Mouse (Mus musculus): ENCODE measurements at regions not wholly inside any gene's neighbourhood (a gene's known extent, or its start where the extent isn't known, plus 50 kb on each side); places are given as distances from the start of the nearest gene placed in this dataset.
A peak's percentile ranks its signal among the peaks of the same experiment; 100 is the strongest.

DNA sequence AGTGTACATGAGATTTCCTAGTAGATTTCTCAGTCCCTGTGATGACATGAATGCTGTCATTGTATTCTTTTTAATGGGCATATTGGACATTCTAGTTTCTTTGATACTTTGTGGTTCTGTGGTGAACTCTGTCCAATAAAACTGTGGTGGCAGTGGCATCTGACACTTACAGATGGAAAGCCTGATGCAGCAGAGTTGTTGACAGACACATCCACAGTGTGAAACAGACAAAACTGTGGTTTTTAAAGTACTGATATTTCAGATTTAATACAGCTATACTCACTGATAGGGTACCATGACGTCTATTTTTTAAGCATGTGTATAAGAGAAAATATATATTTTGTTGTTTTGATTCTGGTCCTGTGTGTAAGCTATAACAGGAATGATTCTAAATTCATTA lies 818.0 kb downstream of the Trim52 start:
- no peaks in the 10 kb centered on the region for H3K27me3 ChIP-seq (ENCODE audit: insufficient read depth, poor library complexity, severe bottlenecking)
- 83% methylated on average over 1 of the region's 1 CpGs for WGBS

DNA sequence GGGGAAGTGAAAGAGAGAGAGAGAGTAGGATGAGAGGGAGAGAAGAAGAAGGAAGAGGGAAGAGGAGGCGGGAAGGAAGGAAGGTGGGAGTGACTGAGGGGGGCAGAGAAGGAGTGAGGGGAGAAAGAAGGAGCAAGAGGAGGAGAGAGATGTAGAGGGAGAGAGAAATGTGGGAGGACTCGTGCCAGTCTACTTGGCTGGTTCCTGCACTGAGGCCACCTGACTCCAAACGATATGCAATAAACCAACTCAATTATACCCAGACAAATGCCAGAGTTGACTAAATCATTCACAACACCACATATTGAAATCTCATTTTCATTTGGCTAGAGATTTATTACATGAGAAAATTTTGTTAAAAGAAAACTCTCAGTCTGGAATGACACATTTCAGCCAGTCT lies 818.4 kb downstream of the Trim52 start:
- H3K27me3 ChIP-seq (ENCODE audit: insufficient read depth, poor library complexity, severe bottlenecking): no peaks in the 10 kb centered on the region
- no peaks in the 10 kb centered on the region for H3K9me3 ChIP-seq
- no peaks in the 10 kb centered on the region for H3K36me3 ChIP-seq
- H3K4me3 ChIP-seq: no peak overlapping the region
- no peak for DNase-seq (ENCODE audit: low spot score)
- H3K4me1 ChIP-seq (replicated peaks): no peaks in the 10 kb centered on the region
- 88% methylated on average over 3 of the region's 3 CpGs for WGBS
- H3K27ac ChIP-seq: no peak overlapping the region

More for the DNA sequence above, 818.0 kb downstream of the Trim52 start:
- DNase-seq (ENCODE audit: low spot score): no peak
- no peaks in the 10 kb centered on the region for H3K4me1 ChIP-seq (replicated peaks)
- H3K4me3 ChIP-seq: no peak overlapping the region
- no peaks in the 10 kb centered on the region for H3K36me3 ChIP-seq
- no peaks in the 10 kb centered on the region for H3K9me3 ChIP-seq
- H3K27ac ChIP-seq: no peak overlapping the region

DNA sequence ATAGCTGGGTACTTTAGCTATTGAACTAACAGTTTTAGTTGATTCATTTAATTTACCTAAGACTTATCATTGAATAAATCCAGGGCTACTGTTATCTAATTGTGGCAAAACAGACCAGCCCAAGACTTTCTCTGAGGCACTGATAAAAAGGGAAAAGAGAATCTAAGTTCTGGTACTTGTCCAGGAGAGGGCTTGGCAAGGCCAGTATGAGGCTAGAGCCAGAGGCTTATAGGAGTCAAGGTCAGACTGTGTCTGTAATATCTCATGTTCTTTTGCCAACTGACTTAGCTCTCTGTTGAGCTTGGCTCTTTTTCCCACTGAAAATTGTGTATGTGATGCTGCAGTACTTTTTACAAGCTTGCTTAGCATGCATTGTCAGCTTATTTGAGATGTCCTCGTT lies 839.3 kb downstream of the Trim52 start:
- no peak for DNase-seq (ENCODE audit: low spot score)
- no peaks in the 10 kb centered on the region for H3K27me3 ChIP-seq (ENCODE audit: insufficient read depth, poor library complexity, severe bottlenecking)
- H3K36me3 ChIP-seq: no peaks in the 10 kb centered on the region
- 0 out of 2 replicates have a peak, but pooled peaks cover 3% of the 10 kb centered on the region for H3K4me1 ChIP-seq (replicated peaks)
- H3K9me3 ChIP-seq: no peaks in the 10 kb centered on the region
- no peak overlapping the region for H3K27ac ChIP-seq
- WGBS: 88% methylated on average over 1 of the region's 1 CpGs
- H3K4me3 ChIP-seq: no peak overlapping the region

DNA sequence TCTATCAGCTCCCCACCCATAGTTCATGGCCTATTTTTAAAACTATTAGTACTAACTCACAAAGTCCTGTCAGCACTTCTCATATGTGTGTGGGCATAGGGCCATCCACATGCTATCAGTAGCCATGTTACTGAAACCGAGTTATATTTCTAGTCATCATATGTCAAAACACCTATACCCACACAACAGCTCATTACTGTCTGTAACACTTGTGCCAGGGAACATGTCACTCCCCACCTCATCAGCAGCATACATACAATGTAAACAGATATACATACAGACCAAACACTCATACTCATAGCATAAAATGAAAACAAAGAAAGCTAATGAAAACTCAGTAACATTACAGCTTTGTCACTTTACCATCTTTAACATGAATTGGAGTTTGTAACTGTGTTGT lies 872.0 kb downstream of the Trim52 start:
- 91% methylated on average over 1 of the region's 1 CpGs for WGBS
- Histone ChIP-seq H3K4me1 (replicated peaks) (peaks cover 8% of the 10 kb centered on the region; the same call in 1 of the 2 replicates), H3K9me3 (no peaks in the 10 kb centered on the region), H3K27ac (no peak overlapping the region), H3K36me3 (no peaks in the 10 kb centered on the region), H3K4me3 (no peak overlapping the region), H3K27me3 (ENCODE audit: insufficient read depth, poor library complexity, severe bottlenecking) (no peaks in the 10 kb centered on the region)
- no peak for DNase-seq (ENCODE audit: low spot score)

DNA sequence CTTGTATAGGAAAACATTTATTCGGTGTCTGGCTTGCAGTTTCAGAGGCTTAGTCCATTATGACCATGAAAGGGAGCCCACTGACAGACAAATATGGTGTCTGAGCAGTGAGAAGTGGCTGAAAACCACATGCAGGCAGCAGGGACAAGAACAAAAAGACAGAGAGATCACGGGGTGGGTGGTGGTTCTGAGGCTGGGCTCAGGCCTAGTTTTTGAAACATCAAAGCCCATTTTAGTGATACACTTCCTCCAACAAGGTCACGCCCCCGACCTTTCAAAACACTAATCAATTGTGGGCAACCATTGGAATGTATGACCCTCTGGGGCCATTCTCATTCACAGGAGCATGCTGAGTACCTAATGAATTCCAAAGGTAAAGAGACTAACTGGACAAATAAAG lies 874.8 kb downstream of the Trim52 start:
- H3K36me3 ChIP-seq: no peaks in the 10 kb centered on the region
- H3K27me3 ChIP-seq (ENCODE audit: insufficient read depth, poor library complexity, severe bottlenecking): no peaks in the 10 kb centered on the region
- WGBS: 11% methylated on average over 4 of the region's 4 CpGs
- peak; percentile 59 for DNase-seq (ENCODE audit: low spot score)
- peaks cover 8% of the 10 kb centered on the region; the same call in 1 of the 2 replicates for H3K4me1 ChIP-seq (replicated peaks)
- no peak overlapping the region for H3K27ac ChIP-seq
- H3K4me3 ChIP-seq: no peak overlapping the region
- no peaks in the 10 kb centered on the region for H3K9me3 ChIP-seq

DNA sequence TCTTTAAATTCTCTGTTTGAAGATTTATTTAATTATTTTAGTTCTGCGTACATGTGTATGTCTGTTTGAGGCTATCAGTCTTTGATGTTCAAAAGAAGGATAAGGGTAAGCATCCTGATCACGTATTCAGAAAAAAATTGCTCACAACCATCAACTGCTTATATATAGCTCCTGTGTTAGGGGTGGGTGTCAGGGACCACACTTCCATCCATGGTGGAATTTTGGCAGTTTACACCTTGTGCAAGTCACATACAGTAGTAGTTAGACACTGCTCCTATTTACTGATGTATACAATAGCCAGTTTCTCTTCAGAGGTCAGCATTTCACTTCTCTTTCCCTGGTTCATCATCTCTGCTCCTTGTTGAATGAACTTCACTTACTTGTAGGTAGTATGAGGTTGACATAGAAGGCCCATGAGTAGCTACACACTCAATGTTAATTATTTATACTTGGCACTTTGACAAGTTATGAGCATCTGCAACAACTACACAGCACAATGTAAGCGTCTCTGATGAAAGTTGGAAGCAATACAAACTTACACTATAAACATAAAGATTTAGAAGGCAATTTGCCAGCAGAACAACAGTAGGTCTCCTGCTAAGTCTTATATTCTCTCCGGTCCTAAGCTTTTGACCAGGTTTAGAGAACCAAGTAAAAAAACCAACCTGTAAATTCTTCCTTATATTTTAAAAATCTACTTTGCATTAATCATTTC lies 891.7 kb downstream of the Trim52 start:
- Histone ChIP-seq H3K27ac (no peak overlapping the region), H3K4me3 (no peak overlapping the region), H3K36me3 (no peaks in the 10 kb centered on the region), H3K4me1 (replicated peaks) (no peaks in the 10 kb centered on the region), H3K9me3 (no peaks in the 10 kb centered on the region), H3K27me3 (ENCODE audit: insufficient read depth, poor library complexity, severe bottlenecking) (no peaks in the 10 kb centered on the region)
- WGBS: 94% methylated on average over 4 of the region's 4 CpGs
- DNase-seq (ENCODE audit: low spot score): no peak

DNA sequence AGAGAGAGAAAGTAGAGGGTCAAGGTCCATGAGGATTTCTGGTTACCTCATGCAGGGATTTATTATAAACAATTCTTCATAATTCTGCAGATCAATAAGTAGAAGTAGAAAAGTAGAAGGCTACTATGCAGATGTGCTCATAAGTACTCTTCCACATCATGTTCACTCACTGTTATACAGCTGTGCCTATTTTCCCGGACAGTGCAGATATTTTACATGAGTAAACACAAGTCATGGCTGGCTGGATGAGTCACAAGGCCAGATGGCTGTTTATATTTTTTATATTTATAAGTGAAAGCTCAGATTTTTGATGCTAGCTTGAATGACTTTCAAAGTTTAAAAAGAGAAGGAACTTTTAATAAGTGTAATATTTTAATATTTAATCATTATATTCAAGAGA lies 899.0 kb downstream of the Trim52 start:
- H3K4me1 ChIP-seq (replicated peaks): no peaks in the 10 kb centered on the region
- WGBS: 95% methylated on average over 1 of the region's 1 CpGs

DNA sequence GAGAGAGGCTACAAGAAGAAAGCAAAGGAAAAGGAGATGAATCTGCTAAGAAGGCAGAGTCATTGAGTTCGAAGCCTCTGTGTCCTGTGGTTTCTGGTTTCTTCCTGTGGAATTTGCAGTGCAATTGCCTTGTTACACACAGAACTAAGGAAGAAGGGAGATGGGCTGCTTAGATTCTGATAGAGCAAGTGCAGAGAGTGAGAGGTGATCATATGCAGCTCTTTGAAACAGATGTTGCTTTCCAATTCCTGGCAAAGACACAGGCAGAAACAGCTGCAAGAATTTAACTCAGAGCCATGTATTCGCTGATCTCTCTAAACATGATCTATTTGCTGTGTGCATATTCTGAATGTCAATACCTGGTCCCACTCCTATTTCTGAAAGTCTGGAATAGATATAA lies 903.6 kb downstream of the Trim52 start:
- H3K4me3 ChIP-seq: no peak overlapping the region
- 85% methylated on average over 2 of the region's 2 CpGs for WGBS
- no peak for DNase-seq (ENCODE audit: low spot score)
- H3K9me3 ChIP-seq: no peaks in the 10 kb centered on the region
- H3K27ac ChIP-seq: no peak overlapping the region
- no peaks in the 10 kb centered on the region for H3K4me1 ChIP-seq (replicated peaks)
- H3K36me3 ChIP-seq: no peaks in the 10 kb centered on the region
- H3K27me3 ChIP-seq (ENCODE audit: insufficient read depth, poor library complexity, severe bottlenecking): no peaks in the 10 kb centered on the region

More for the DNA sequence above, 899.0 kb downstream of the Trim52 start:
- H3K27ac ChIP-seq: no peak overlapping the region
- no peaks in the 10 kb centered on the region for H3K27me3 ChIP-seq (ENCODE audit: insufficient read depth, poor library complexity, severe bottlenecking)
- no peaks in the 10 kb centered on the region for H3K36me3 ChIP-seq
- DNase-seq (ENCODE audit: low spot score): no peak
- no peak overlapping the region for H3K4me3 ChIP-seq
- no peaks in the 10 kb centered on the region for H3K9me3 ChIP-seq

DNA sequence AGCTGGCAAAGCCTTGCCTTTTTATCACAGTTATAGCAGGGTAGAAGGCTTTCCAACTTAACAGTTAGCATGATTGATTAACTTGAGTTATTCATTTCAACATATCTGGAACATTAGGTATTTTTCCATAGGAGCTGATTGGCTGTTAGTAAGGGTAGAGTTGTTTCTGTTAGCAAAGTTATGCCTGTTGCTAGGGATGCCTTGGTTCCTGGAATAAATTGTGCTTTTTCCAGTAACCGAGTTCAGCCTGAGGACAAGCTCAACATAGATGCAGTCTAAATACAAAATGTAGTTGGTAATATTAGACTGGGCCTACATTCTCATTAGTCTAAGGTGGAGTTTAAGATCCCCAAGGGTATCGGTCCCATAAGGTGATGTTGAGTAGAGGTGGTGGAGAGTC lies 927.8 kb downstream of the Trim52 start:
- Histone ChIP-seq H3K4me1 (replicated peaks) (no peaks in the 10 kb centered on the region), H3K27ac (no peak overlapping the region), H3K9me3 (no peaks in the 10 kb centered on the region), H3K4me3 (no peak overlapping the region), H3K27me3 (ENCODE audit: insufficient read depth, poor library complexity, severe bottlenecking) (no peaks in the 10 kb centered on the region), H3K36me3 (no peaks in the 10 kb centered on the region)
- WGBS: 91% methylated on average over 2 of the region's 2 CpGs
- no peak for DNase-seq (ENCODE audit: low spot score)

DNA sequence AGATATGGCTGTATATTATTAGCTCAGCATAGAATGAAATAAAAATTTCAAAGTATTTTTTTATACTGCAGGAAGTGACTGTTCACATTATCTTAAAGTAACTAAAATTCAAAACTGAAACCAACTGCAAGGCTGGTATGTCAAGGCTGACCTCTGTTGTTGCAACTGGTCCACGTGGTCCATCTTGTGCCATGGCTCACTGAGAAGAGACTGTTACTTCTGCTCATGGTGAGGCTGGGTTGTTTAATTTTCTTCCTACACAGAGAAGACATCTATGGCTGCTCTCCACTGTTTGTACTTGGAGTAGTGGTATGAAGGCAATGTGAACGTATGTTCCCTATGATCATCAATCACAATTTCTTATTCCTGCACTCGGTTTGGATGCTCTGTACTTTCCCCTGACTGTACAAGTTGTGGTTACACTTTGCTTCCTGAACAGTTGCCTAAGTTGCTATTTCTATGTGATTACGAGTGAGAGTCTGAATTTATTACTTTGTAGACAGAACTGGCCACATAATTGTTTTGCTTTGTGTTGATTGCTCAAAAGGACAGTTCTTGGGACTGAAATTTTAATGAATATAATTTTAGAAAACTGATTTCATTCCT lies 946.1 kb downstream of the Trim52 start:
- DNase-seq (ENCODE audit: low spot score): no peak
- Histone ChIP-seq H3K27me3 (ENCODE audit: insufficient read depth, poor library complexity, severe bottlenecking) (no peaks in the 10 kb centered on the region), H3K4me1 (replicated peaks) (no peaks in the 10 kb centered on the region), H3K9me3 (no peaks in the 10 kb centered on the region), H3K27ac (no peak overlapping the region), H3K36me3 (no peaks in the 10 kb centered on the region), H3K4me3 (no peak overlapping the region)
- 87% methylated on average over 4 of the region's 4 CpGs for WGBS

DNA sequence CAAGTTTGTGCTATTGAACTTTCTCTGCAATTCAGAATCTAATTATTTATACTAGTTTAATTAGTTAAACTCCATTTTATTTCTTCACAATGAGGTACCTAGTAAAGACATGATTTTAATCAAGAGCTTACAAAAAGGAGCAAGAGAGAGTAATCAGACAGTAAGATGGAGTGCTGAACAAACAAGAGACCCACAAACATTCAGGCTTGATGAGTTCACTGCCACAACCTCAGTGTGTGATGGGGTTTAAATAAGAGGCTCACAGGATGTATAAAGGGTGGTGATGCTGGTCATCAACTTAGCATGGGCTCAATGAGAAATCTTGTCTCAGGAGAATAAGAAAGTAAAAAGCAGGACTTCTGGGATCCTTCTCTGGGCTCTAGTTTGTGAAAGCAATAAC lies 962.6 kb downstream of the Trim52 start:
- no peaks in the 10 kb centered on the region for H3K36me3 ChIP-seq
- no peaks in the 10 kb centered on the region for H3K27me3 ChIP-seq (ENCODE audit: insufficient read depth, poor library complexity, severe bottlenecking)
- no peaks in the 10 kb centered on the region for H3K4me1 ChIP-seq (replicated peaks)
- no peak for DNase-seq (ENCODE audit: low spot score)
- no peaks in the 10 kb centered on the region for H3K9me3 ChIP-seq
- no peak overlapping the region for H3K4me3 ChIP-seq
- H3K27ac ChIP-seq: no peak overlapping the region

DNA sequence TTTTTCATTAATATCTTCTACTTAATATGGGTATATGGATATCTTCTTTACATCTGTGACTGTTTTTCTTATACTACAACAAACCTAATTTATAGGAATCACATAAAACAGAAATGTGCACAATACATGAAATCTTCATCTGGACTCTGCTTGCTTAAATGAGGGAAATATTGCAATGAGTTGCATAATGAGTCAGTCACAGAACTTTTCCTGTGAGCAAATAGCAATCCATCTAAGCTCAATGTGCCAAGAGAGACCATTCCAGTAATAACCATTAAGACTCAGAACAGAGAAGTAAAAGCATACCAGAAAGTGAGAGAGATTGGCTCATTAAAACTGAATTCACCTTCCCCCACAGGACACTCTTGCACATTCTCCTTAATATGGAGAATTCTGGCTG lies 974.4 kb downstream of the Trim52 start:
- Histone ChIP-seq H3K9me3 (no peaks in the 10 kb centered on the region), H3K36me3 (no peaks in the 10 kb centered on the region), H3K4me1 (replicated peaks) (no peaks in the 10 kb centered on the region), H3K27ac (no peak overlapping the region), H3K27me3 (ENCODE audit: insufficient read depth, poor library complexity, severe bottlenecking) (no peaks in the 10 kb centered on the region), H3K4me3 (no peak overlapping the region)
- no peak for DNase-seq (ENCODE audit: low spot score)

Measured in hindbrain, embryonic 10.5 days (tissue).